ENCODE assay signal across 8 mouse cellular contexts in genomic region chr9:30922197-30922894, GRCm38 (mm10). TPM values are rescaled to one million over a fixed set of nuclear protein-coding genes. Genes with fewer than 3 reads are reported as not detected.
DNase-seq lines count a peak whose midpoint lies in the region; ATAC-seq and TF ChIP-seq lines count a peak whose summit lies in the region.

Gene Adamts15, minus strand, starts transcription at chr9:30922452.

- under 1% methylated on average over 47 of the region's 47 CpGs for WGBS in midbrain, embryonic 10.5 days
- 1% methylated on average over 41 of the region's 47 CpGs for WGBS in stomach, postnatal 0 days

- TF ChIP-seq EP300 in stomach, postnatal 0 days (optimal IDR thresholded peaks at IDR 0.05) = no peak

- H3K4me3 ChIP-seq in midbrain, embryonic 10.5 days = peak within 1 kb of the TSS; percentile 62
- H3K4me3 ChIP-seq in stomach, postnatal 0 days (ENCODE audit: low read depth, low read length) = peak within 1 kb of the TSS; percentile 59

- intact Hi-C loops in left cerebral cortex, postnatal 4 days (cut with DNase I) = no loop called here

- TF ChIP-seq CTCF in stomach, postnatal 0 days (IDR thresholded peaks at IDR 0.05; ENCODE audit: low read depth) = peak; percentile 46

- peak within 1 kb of the TSS; percentile 77 for H3K4me2 ChIP-seq in stomach, postnatal 0 days (replicated peaks; ENCODE audit: low read depth)

- H3K9me3 ChIP-seq in midbrain, embryonic 10.5 days (replicated peaks) = no peaks in the 10 kb centered on the region
- no peaks in the 10 kb centered on the region for H3K9me3 ChIP-seq in stomach, postnatal 0 days (ENCODE audit: control insufficient read depth, low read length)

- no peaks in the 10 kb centered on the region for H3K36me3 ChIP-seq in midbrain, embryonic 10.5 days
- H3K36me3 ChIP-seq in stomach, postnatal 0 days (ENCODE audit: control insufficient read depth, insufficient read depth, low read length) = no peaks in the 10 kb centered on the region

- H3K27me3 ChIP-seq in midbrain, embryonic 10.5 days (ENCODE audit: low read depth, poor library complexity, severe bottlenecking) = peaks cover 45% of the 10 kb centered on the region
- H3K27me3 ChIP-seq in stomach, postnatal 0 days (ENCODE audit: control insufficient read depth, insufficient read depth, low read length) = no peaks in the 10 kb centered on the region

- H3K27ac ChIP-seq in midbrain, embryonic 10.5 days (replicated peaks) = peak within 1 kb of the TSS; percentile 24; the same call in 1 of the 2 replicates
- peak within 1 kb of the TSS; percentile 31; the same call in 1 of the 2 replicates for H3K27ac ChIP-seq in stomach, postnatal 0 days (replicated peaks)

- peaks cover 19% of the 10 kb centered on the region for H3K4me1 ChIP-seq in midbrain, embryonic 10.5 days
- H3K4me1 ChIP-seq in stomach, postnatal 0 days (replicated peaks; ENCODE audit: control insufficient read depth, insufficient read depth) = peaks cover 4% of the 10 kb centered on the region; the same call in 1 of the 2 replicates

- DNase-seq in R1 (ENCODE audit: low read depth, low spot score) = peak; percentile 94
- peak; percentile 74 for DNase-seq in brain, adult 2 months (ENCODE audit: low read depth, low spot score)
- DNase-seq in forelimb bud, embryonic 11.5 days (ENCODE audit: low read depth, low spot score) = peak; percentile 79
- DNase-seq in heart, postnatal 4 days = peak; percentile 78
- DNase-seq in left cerebral cortex, postnatal 4 days = peak; percentile 56
- DNase-seq in midbrain, embryonic 10.5 days (ENCODE audit: low spot score) = peak; percentile 76
- peak; percentile 82 for DNase-seq in stomach, postnatal 0 days (ENCODE audit: low spot score)
- DNase-seq in thymus, postnatal 0 days (ENCODE audit: low spot score) = no peak

- H3K9ac ChIP-seq in stomach, postnatal 0 days (ENCODE audit: low read length) = peak within 1 kb of the TSS; percentile 60

- peak; percentile 75 for ATAC-seq in stomach, postnatal 0 days (ENCODE audit: low FRiP score, low TSS enrichment)

RNA-seq across cellular contexts. Expression of gene Adamts15, which starts in this region (rescaled TPM):
- total RNA-seq in heart, postnatal 4 days (2021) = 10 to 100 TPM; 11.5 to 15.2 TPM
- 1 to 10 TPM; 8.6 to 9.6 TPM for total RNA-seq in left cerebral cortex, postnatal 4 days (2021)
- 4.9 and 5.2 TPM in 2 replicates for polyA plus RNA-seq in midbrain, embryonic 10.5 days (2016; fragmentation: Nextera tagmentation; extraction: Ambion mirVana)
- polyA plus RNA-seq in stomach, postnatal 0 days (2015; fragmentation: Nextera tagmentation; extraction: Ambion mirVana) = 1.9 and 2.6 TPM in 2 replicates
- polyA plus RNA-seq in thymus, postnatal 0 days (2015; fragmentation: Nextera tagmentation; extraction: Ambion mirVana) = 0.34 and 0.51 TPM in 2 replicates
